Mouse (Mus musculus) small intestine, adult 2 months (tissue): ENCODE measurements at regions not wholly inside any gene's neighbourhood (a gene's known extent, or its start where the extent isn't known, plus 50 kb on each side); places are given as distances from the start of the nearest gene placed in this dataset.

Source experiments
- CTCF ChIP-seq: fragments of 200-500 bp; IDR thresholded peaks from 2 replicates; pipeline ENCODE4 v1.5.1; 2012; ENCODE audit warnings: low read depth, mild to moderate bottlenecking, control low read depth, inconsistent platforms, low read length, moderate library complexity, mixed read lengths; ENCODE audit not compliant: insufficient replicate concordance, insufficient read length; ENCODE audit errors: extremely low read depth
- POLR2A ChIP-seq: fragments of 200-500 bp; IDR thresholded peaks from 2 replicates; pipeline ENCODE4 v1.6.1; 2012; ENCODE audit warnings: low read depth, mild to moderate bottlenecking, control low read depth, inconsistent platforms, low read length, moderate library complexity

DNA sequence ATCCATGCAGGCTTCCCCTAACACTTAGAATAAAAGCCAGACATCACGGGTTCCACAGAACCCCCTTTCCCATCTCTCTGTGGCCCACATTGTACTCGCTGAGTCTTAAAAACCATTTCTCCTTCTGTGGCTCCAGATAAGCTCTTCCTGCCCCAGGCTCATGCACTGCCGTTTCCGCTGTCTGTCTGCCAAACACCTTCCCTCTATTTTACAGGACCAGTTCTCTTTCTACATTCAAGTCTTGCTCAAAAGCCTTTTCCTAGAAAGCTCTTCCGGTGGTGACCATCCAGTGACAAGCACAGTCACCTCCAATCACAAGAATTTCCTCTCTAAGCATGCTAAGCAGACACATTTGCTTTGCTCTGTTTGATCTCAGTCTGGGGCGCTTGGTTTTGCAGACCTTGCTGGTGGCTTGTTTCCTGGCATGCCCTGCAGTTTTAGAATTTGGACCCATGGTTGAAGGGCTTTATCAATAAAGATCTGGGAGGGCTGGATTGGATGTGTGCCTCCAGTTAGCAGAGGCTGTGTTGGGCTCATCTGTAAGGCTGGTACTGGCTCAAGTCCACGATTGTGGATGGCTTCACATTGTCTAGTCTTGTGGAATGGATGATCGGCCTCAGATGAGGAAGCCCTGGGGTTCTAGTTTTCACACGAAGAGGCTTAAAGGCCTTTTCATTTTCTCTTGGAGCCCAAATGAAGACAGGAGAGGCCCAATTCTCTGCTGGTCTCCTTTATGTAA lies 87.8 kb upstream of the Lhx1 start:
- TF ChIP-seq POLR2A (no peak), CTCF (no peak)
